Mouse (Mus musculus): ENCODE results near the gene Foxl2. TPM values are rescaled to one million over a fixed set of nuclear protein-coding genes. Genes with fewer than 3 reads are reported as not detected.

Foxl2 gene
- polyA plus RNA-seq, 1 experiment from 2014 or later: 2.0 TPM

DNA sequence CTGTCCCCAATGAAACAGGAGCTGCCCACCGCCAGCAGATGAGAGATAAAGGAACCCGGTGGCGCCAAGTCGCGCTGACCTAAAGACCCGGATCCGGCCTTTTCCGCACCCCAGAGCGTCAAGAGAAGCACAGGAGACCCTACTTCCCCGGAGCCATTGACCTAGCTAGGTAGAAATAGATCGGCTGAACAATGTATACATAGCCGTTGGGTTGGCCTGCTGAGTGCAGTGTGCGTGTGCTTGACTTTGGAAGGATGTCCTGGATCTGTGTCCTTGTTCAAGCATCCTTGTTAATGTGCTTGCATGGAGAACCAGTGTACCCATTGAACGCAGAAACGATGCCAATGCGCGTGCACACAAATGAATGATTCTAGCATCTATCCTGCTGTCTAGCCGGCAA is 8.6 kb downstream of the Foxl2 start:
- Histone ChIP-seq H3K4me2 (replicated peaks) (no peak overlapping the region), H3K4me3 (replicated peaks) (no peak overlapping the region), H3K9ac (no peak overlapping the region), H3K27me3 (peaks cover 83% of the 10 kb centered on the region), H3K4me1 (peaks cover 5% of the 10 kb centered on the region), H3K36me3 (no peaks in the 10 kb centered on the region), H3K9me3 (replicated peaks) (no peaks in the 10 kb centered on the region), H3K27ac (replicated peaks) (no peak overlapping the region)
- ATAC-seq (ENCODE audit: insufficient number of reproducible peaks, low FRiP score, low TSS enrichment, low read depth): no peak
- 11% methylated on average over 18 of the region's 18 CpGs for WGBS

DNA sequence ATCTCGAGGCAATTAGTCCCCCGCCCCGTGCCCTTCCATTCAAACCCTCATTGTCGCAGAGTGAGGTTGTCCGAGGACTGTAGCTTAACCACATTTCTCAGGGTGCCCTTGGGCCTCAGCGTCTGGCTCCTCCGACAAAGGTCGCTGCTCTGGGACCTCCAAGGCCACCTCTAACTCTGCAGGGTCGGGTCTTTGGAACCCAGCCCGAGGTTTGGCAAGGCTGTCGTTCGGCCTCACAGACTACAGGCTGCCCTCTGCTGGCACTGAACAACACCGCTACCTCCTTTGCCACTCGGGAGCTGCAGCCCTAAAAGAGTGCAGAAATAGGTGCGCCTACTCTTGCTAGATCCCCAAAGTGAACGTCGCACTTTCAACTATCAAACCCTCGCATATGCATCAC is 10.0 kb downstream of the Foxl2 start:
- peak overlapping the region; percentile 12; the same call in 1 of the 2 replicates for H3K4me3 ChIP-seq (replicated peaks)
- H3K4me2 ChIP-seq (replicated peaks): peak overlapping the region; percentile 38; the same call in 1 of the 2 replicates
- peaks cover 5% of the 10 kb centered on the region for H3K4me1 ChIP-seq
- 0 out of 2 replicates have a peak, but pooled peaks have one; percentile 39 for ATAC-seq (ENCODE audit: insufficient number of reproducible peaks, low FRiP score, low TSS enrichment, low read depth)
- no peaks in the 10 kb centered on the region for H3K36me3 ChIP-seq
- no peaks in the 10 kb centered on the region for H3K9me3 ChIP-seq (replicated peaks)
- no peak overlapping the region for H3K9ac ChIP-seq
- no peak overlapping the region for H3K27ac ChIP-seq (replicated peaks)
- H3K27me3 ChIP-seq: peaks cover 80% of the 10 kb centered on the region
- 2% methylated on average over 18 of the region's 18 CpGs for WGBS

DNA sequence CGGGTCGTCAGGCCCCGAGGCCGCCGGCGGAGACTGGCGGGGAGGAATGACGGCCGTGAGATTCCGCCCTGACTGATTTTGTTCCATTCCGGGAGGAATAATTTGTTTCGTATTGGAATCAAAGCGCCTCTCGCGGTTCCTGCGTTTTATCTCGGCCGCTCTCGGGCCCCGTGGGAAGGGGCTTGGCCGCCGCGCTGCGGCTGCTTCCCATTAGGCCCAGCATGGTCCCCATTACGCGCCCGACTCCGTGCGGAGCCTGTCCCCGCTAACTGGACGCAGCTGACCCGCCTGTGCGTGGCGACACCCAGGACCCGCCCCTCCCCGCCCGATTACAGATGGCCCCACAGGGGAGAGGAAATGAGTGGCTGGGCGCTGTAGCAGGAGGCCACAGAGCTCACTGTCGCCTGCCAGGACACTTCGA is 18.0 kb downstream of the Foxl2 start:
- H3K36me3 ChIP-seq: no peaks in the 10 kb centered on the region
- H3K27ac ChIP-seq (replicated peaks): no peak overlapping the region
- peaks cover 9% of the 10 kb centered on the region; the same call in 1 of the 2 replicates for H3K4me1 ChIP-seq
- no peaks in the 10 kb centered on the region for H3K9me3 ChIP-seq (replicated peaks)
- WGBS: 1% methylated on average over 34 of the region's 40 CpGs
- no peak overlapping the region for H3K9ac ChIP-seq
- peak; percentile 41; the same call in 1 of the 2 replicates for ATAC-seq (ENCODE audit: insufficient number of reproducible peaks, low FRiP score, low TSS enrichment, low read depth)
- peaks cover 73% of the 10 kb centered on the region for H3K27me3 ChIP-seq
- H3K4me2 ChIP-seq (replicated peaks): peak overlapping the region; percentile 62
- peak overlapping the region; percentile 39 for H3K4me3 ChIP-seq (replicated peaks)

DNA sequence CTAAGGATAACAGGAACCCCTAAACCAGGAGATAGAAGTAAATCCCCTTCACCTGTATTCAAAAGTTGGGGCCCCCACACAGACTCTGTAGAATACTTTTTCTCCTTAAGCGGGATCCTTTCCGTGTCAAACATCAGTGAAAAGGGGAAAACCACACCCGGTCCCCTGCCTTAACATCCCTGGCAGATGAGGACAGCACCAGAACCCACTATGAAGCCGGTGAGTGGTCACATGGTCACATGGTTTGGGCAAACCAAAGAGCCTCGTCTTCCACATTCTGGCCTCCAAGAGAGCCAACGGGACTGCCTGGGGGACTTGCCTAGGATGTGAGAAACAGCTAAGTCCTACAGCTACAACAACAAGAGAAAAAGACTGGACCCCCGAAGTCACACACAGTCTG is 18.5 kb downstream of the Foxl2 start:
- H3K4me2 ChIP-seq (replicated peaks): peak overlapping the region; percentile 62
- 5% methylated on average over 7 of the region's 7 CpGs for WGBS
- peaks cover 9% of the 10 kb centered on the region; the same call in 1 of the 2 replicates for H3K4me1 ChIP-seq
- H3K9ac ChIP-seq: no peak overlapping the region
- no peak overlapping the region for H3K27ac ChIP-seq (replicated peaks)
- H3K36me3 ChIP-seq: no peaks in the 10 kb centered on the region
- H3K4me3 ChIP-seq (replicated peaks): peak overlapping the region; percentile 39
- peaks cover 73% of the 10 kb centered on the region for H3K27me3 ChIP-seq
- no peaks in the 10 kb centered on the region for H3K9me3 ChIP-seq (replicated peaks)
- ATAC-seq (ENCODE audit: insufficient number of reproducible peaks, low FRiP score, low TSS enrichment, low read depth): no peak

DNA sequence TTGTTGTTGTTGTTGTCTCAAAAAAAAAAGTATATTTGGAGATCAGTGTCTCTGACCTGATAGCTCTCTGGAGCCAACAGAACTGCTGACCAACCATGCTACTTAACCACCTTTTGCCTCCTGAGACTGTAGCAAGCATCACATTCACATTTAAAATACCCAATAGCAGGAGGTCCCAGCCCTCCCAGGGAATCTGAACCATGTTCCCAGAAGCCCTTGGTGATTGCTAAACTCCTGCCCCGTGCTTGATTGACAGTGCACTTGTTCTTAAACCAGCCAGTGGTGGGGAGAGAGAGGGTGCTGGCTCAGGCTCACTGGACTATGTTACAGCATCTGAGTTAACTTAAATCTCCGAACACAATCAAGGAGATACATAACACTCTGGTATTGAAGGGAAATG is 19.8 kb downstream of the Foxl2 start:
- H3K4me1 ChIP-seq: peaks cover 10% of the 10 kb centered on the region; the same call in 1 of the 2 replicates
- 25% methylated on average over 2 of the region's 2 CpGs for WGBS
- no peak overlapping the region for H3K27ac ChIP-seq (replicated peaks)
- no peak overlapping the region for H3K9ac ChIP-seq
- peaks cover 64% of the 10 kb centered on the region for H3K27me3 ChIP-seq
- H3K36me3 ChIP-seq: no peaks in the 10 kb centered on the region
- no peaks in the 10 kb centered on the region for H3K9me3 ChIP-seq (replicated peaks)
- ATAC-seq (ENCODE audit: insufficient number of reproducible peaks, low FRiP score, low TSS enrichment, low read depth): no peak
- no peak overlapping the region for H3K4me3 ChIP-seq (replicated peaks)
- no peak overlapping the region for H3K4me2 ChIP-seq (replicated peaks)

DNA sequence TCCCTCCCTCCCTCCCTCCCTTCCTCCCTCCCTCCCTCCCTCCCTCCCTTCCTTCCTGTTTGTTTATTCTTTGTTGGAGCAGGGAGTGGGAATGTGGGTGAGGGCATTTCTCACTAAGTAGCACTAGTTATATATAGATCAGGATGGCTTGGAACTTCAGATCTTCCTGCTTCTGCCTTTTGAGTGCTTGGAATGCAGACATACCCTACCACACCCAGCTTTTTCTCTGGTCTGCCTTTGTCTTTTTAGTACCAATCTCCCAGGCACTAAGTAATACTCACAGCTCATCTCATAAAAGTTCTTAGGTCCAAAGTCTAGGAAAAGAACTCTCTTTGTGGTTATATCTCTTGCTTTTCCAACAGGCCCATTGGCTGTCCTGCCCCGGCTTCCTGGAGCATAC is 21.0 kb downstream of the Foxl2 start:
- Histone ChIP-seq H3K27me3 (peaks cover 52% of the 10 kb centered on the region), H3K4me2 (replicated peaks) (no peak overlapping the region), H3K36me3 (no peaks in the 10 kb centered on the region), H3K4me1 (peaks cover 13% of the 10 kb centered on the region; the same call in 1 of the 2 replicates), H3K4me3 (replicated peaks) (no peak overlapping the region), H3K9ac (no peak overlapping the region), H3K27ac (replicated peaks) (no peak overlapping the region), H3K9me3 (replicated peaks) (no peaks in the 10 kb centered on the region)
- WGBS: 89% methylated on average over 1 of the region's 1 CpGs
- no peak for ATAC-seq (ENCODE audit: insufficient number of reproducible peaks, low FRiP score, low TSS enrichment, low read depth)

DNA sequence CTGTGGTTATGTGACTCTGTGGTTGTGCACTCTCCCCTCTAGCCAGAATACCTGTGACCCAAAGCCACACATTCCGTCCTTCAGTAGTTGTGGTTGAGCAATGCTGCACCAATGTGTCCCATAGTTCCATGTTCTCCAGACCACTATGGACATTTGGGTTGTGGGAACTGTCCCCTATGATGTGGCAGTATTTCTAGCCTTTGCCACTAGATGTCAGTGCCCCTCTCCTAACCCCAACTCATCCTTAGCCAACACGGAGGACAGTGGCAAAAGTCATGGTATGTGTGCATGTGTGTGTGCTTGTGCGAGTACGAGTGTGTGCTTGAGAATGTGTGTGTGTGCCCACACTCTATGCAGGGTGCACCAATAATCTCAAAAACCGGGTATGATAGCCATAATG is 21.4 kb downstream of the Foxl2 start:
- Histone ChIP-seq H3K9ac (no peak overlapping the region), H3K36me3 (no peaks in the 10 kb centered on the region), H3K4me2 (replicated peaks) (no peak overlapping the region), H3K27ac (replicated peaks) (no peak overlapping the region), H3K4me1 (peaks cover 13% of the 10 kb centered on the region; the same call in 1 of the 2 replicates), H3K27me3 (peaks cover 49% of the 10 kb centered on the region), H3K4me3 (replicated peaks) (no peak overlapping the region), H3K9me3 (replicated peaks) (no peaks in the 10 kb centered on the region)
- ATAC-seq (ENCODE audit: insufficient number of reproducible peaks, low FRiP score, low TSS enrichment, low read depth): no peak
- WGBS: 50% methylated on average over 5 of the region's 5 CpGs

DNA sequence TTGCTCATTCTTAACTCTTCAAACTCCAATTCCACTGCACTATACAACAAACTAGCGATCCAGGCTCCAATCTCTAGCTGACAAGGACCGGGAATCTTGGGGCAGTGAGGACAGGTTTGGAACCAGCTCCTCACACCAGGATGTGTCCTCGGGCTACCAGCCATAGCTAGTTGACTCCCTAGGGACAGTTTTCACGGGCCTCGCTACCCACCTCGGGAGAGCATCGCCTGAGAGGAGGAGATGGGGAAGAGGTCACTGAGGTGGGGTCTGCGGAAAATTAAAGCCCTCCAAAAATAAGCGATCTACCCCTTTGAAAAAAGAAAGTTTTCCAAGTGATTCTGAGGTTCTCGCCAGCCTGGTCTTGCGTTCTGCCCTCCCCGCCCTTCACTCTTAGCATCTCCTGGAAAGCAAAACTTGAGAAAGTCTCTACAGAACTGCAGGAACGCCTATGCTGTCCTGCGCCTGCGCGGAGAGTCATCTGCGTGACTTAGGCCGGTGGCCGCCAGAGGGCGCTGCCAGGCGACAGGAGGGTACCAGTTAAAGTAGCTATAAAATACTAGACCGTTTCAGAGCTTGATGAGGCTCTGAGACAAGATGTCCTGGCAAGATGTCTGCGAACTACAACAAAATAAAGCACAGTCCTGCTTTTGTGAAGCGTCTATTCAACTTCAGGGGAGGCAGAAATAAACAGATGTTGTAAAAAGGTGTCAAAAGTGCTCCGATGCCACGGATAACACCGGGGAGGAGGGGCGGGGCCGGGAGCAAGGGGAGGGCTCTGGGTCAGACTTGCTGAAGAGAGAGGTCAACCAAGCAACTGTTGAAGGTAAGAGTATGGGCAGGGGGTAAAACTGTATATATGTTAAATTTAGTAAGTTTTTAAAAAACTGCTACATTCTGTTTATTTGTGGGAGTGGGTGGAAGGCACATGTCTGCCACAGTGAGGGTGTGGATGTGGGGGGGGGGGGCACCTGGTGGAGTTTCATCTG is 24.6 kb downstream of the Foxl2 start:
- Histone ChIP-seq H3K9ac (no peak overlapping the region), H3K4me1 (peaks cover 4% of the 10 kb centered on the region; the same call in 1 of the 2 replicates), H3K9me3 (replicated peaks) (no peaks in the 10 kb centered on the region), H3K4me2 (replicated peaks) (peak overlapping the region; percentile 49), H3K36me3 (no peaks in the 10 kb centered on the region), H3K27ac (replicated peaks) (no peak overlapping the region), H3K4me3 (replicated peaks) (peak overlapping the region; percentile 34), H3K27me3 (peaks cover 48% of the 10 kb centered on the region)
- peak; percentile 78 for ATAC-seq (ENCODE audit: insufficient number of reproducible peaks, low FRiP score, low TSS enrichment, low read depth)
- 5% methylated on average over 29 of the region's 29 CpGs for WGBS

DNA sequence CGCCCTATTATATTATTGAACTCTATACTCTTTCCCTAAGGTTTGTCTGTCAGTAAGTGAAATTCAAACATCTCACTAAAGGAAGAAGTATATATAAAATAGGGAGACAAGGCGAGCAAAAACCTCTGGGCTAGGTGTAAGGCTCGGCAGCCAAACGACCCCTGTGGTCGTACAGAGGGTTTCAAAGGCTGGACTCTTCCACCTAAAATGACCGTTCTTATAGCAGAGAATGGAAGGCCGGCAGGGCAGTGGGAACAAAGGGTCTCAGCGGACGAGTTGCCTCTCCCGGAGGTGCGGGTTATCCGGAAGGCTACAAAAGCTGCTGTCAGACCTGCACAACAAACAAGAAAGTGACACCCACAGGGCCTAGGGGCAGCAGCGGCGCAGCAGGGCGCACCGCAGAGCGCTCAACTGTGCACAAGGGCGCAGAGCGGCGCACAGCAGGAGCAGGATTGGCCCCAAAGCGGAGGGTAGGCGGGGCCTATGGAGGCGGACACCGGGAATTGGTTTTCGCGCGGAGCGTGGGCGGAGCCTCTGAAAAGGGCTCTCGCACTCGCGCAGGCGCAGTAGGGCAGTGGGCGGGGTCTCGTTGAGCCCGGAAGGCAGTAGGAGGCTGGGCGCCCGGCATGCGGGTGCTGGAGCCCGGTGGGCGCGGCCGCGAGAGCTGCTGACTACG is 30.9 kb downstream of the Foxl2 start, which contains the start of gene Faim:
Gene Faim (plus strand): TSS at position 574 of the 676 bp plus-strand sequence.
- H3K27ac ChIP-seq (replicated peaks): 0 out of 2 replicates have a peak within 1 kb of the TSS, but pooled peaks have one; percentile 39
- peaks cover 23% of the 10 kb centered on the region for H3K27me3 ChIP-seq
- H3K36me3 ChIP-seq: no peaks in the 10 kb centered on the region
- no peaks in the 10 kb centered on the region for H3K9me3 ChIP-seq (replicated peaks)
- peak within 1 kb of the TSS; percentile 60 for H3K9ac ChIP-seq
- H3K4me1 ChIP-seq: peaks cover 7% of the 10 kb centered on the region
- H3K4me2 ChIP-seq (replicated peaks): peak within 1 kb of the TSS; percentile 94
- peak within 1 kb of the TSS; percentile 94 for H3K4me3 ChIP-seq (replicated peaks)
- peak; percentile 97 for ATAC-seq (ENCODE audit: insufficient number of reproducible peaks, low FRiP score, low TSS enrichment, low read depth)
- 1% methylated on average over 45 of the region's 45 CpGs for WGBS

DNA sequence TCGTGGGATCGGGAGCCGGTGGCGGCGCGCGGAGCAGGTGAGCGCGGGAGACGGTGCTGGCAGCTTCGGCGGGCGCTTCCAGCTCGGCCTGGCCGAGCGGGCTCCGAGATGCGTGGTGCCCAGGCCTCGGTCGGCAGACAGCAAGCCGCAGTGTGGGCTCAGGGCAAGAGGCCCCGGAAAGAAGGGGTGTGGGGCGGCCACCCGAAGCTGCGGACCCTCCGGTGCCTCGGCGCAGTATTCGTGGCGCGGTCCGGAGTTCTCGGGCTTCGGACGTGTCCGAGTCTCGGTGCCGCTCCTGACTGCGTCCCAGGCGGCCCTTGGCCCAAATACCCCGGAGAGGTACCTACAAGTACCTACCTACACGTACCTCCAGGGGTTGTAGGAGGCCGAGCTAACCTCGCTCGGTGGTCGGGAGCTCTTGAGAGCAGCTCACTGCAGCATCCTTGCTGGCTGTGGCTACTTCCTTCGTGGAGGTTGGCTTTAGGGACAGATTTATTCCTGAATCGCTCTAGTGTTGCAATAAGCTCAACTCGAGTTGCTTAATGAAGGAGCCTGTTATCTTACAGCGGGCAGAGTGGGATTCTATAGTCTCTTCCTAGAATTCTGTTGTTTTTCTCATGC is 31.5 kb downstream of the Foxl2 start:
- Histone ChIP-seq H3K36me3 (no peaks in the 10 kb centered on the region), H3K4me2 (replicated peaks) (peak overlapping the region; percentile 94), H3K4me3 (replicated peaks) (peak overlapping the region; percentile 94), H3K27me3 (peaks cover 23% of the 10 kb centered on the region), H3K4me1 (peaks cover 7% of the 10 kb centered on the region), H3K9ac (peak overlapping the region; percentile 60), H3K9me3 (replicated peaks) (no peaks in the 10 kb centered on the region), H3K27ac (replicated peaks) (no peak overlapping the region)
- under 1% methylated on average over 50 of the region's 50 CpGs for WGBS
- peak; percentile 69 for ATAC-seq (ENCODE audit: insufficient number of reproducible peaks, low FRiP score, low TSS enrichment, low read depth)

All from embryonic facial prominence, embryonic 15.5 days (tissue).